In the genomic region with DNA sequence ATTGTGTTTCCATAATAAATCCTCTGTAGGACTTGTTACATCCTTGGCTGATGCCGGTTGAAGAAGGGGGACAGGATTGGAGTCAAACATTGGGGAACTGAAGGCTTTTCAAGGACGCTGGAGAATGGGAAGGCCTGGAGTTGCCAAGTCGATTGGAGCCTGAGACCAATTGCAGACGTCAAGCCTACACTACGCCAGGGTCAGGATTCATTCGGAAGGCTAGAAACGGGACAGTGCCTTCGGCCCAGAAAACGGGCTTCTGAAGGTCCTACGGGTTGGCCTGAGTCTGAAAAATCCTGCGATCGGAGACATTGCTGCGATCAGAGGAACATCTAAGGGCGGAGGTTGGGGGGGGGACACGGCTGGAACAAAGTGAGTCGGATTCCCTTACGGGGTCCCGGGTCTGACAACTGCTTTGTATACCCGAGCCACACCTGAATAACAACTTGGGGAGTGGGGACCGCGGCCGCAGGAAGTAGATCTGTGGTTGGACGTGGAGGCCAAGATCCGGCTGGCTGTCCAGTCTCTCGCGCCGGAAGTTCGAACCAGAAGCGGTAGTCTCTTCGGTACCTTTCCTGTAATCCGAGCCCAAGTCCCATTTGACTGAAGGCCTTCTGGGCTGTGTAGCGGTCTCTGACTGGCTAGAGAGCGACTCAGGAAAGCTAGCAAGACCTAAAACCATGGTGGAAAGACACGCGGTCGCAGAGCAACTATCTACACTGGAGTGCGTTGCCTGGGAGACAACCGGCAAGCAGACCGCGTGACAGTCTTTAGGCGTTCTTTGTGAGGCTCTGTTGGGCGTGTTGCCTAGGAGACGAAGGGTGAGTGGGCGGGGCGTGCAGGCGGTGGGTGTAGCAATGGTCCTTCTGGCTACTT, we compare ENCODE assay signal across 8 mouse cellular contexts. TPM values are rescaled to one million over a fixed set of nuclear protein-coding genes. Genes with fewer than 3 reads are reported as not detected.
A peak's percentile ranks its signal among the peaks of the same experiment; 100 is the strongest.
DNase-seq lines count a peak whose midpoint lies in the region; ATAC-seq lines count a peak whose summit lies in the region.

Gene 4921536K21Rik, minus strand, starts transcription at position 693 of the 876 bp plus-strand sequence.
Gene Dusp18, plus strand, starts transcription at position 835 of the 876 bp plus-strand sequence.

- H3K36me3 ChIP-seq in hindbrain, embryonic 16.5 days (ENCODE audit: control insufficient read depth, insufficient read depth, low read length): peaks cover 6% of the 10 kb centered on the region

- H3K9me3 ChIP-seq in hindbrain, embryonic 16.5 days (ENCODE audit: control insufficient read depth, low read length): no peaks in the 10 kb centered on the region

- H3K27me3 ChIP-seq in hindbrain, embryonic 16.5 days (replicated peaks; ENCODE audit: control insufficient read depth, insufficient read depth, low read length): no peaks in the 10 kb centered on the region

- peaks cover 6% of the 10 kb centered on the region for H3K4me1 ChIP-seq in hindbrain, embryonic 16.5 days (ENCODE audit: control insufficient read depth, insufficient read depth, low read depth, low read length)

- peak; percentile 98 for DNase-seq in ZHBTc4 (ENCODE audit: low read depth, low spot score)
- DNase-seq in cerebellum, postnatal 4 days (ENCODE audit: low spot score in 2 of 2): peak; percentile 74 to 90
- peak; percentile 91 for DNase-seq in gastrocnemius, adult 18-20 months (ENCODE audit: low spot score)
- DNase-seq in left cerebral cortex, adult 11 months (ENCODE audit: low spot score): peak; percentile 90
- DNase-seq in lung, postnatal 36 days: peak; percentile 97
- DNase-seq in retina, postnatal 1 day: peak; percentile 97
- peak; percentile 89 for DNase-seq in thymus, postnatal 4 days

- H3K4me2 ChIP-seq in hindbrain, embryonic 16.5 days (ENCODE audit: low read length): peak within 1 kb of the TSS; percentile 71

- peak within 1 kb of the TSS; percentile 57 for H3K4me3 ChIP-seq in hindbrain, embryonic 16.5 days (ENCODE audit: low read length)

- WGBS in hindbrain, embryonic 16.5 days: 2% methylated on average over 46 of the region's 46 CpGs

- H3K27ac ChIP-seq in hindbrain, embryonic 16.5 days (ENCODE audit: low read depth, low read length): peak within 1 kb of the TSS; percentile 68

- peak; percentile 99 for ATAC-seq in hindbrain, embryonic 16.5 days

- H3K9ac ChIP-seq in hindbrain, embryonic 16.5 days (ENCODE audit: low read depth, low read length): peak within 1 kb of the TSS; percentile 65

RNA-seq across cellular contexts. Expression of gene 4921536K21Rik, which starts in this region (rescaled TPM):
- under 1 TPM; 0.17 to 0.27 TPM for total RNA-seq in gastrocnemius, adult 18-20 months (2021)
- polyA plus RNA-seq in hindbrain, embryonic 16.5 days (2015; fragmentation: Nextera tagmentation; extraction: Ambion mirVana): 0.62 and 0.88 TPM in 2 replicates

RNA-seq across cellular contexts. Expression of gene Dusp18, which starts in this region (rescaled TPM):
- 10 to 100 TPM in 1 of 2 experiments, 1 to 10 TPM in 1; 9.1 to 20.5 TPM for total RNA-seq in gastrocnemius, adult 18-20 months (2021)
- polyA plus RNA-seq in hindbrain, embryonic 16.5 days (2015; fragmentation: Nextera tagmentation; extraction: Ambion mirVana): 30.0 and 30.5 TPM in 2 replicates

Comparison
In these comparisons a context has a peak if more than half of its experiments do, and no peak if none do; other contexts are left out.
1. Peak in every context shown above with its lines: DNase-seq, ATAC-seq, H3K4me3 ChIP-seq and H3K27ac ChIP-seq.